Mouse (Mus musculus) kidney, adult 2 months (tissue): ENCODE measurements around the gene Crat.

Experiments used
- CTCF ChIP-seq: fragments of 200-500 bp; conservative IDR thresholded peaks from 2 replicates; pipeline ENCODE4 v1.5.1; 2011; ENCODE audit warnings: low read depth, mild to moderate bottlenecking, control low read depth, low read length, moderate library complexity, mixed read lengths; ENCODE audit not compliant: insufficient read depth, insufficient read length
- POLR2A ChIP-seq: fragments of 200-500 bp; IDR thresholded peaks from one replicate; pipeline ENCODE4 v1.6.1; 2011; ENCODE audit warnings: low read depth, low read length, control low read depth

DNA sequence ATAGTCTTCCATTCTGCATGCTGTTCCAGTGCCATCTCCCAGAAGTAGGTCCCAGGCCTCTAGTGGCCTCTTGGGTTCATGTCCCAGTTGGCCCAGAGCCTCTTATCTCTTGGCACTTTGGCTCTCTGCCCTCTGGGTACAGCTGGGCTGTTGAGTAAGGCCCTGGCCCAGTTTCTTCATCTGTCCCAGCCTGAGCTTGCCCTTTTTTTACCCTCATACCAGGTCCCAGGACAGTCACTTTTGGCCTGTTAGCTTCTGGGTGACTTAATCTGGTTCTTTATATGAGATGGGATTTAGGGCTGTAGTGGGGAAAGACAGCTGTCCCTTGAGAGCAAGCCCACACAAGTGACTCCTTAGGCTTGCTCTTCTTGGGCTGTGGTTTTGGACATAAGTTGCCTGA lies 13.5 kb upstream of the Crat start:
- TF ChIP-seq POLR2A (no peak), CTCF (no peak)
